Mouse (Mus musculus) kidney, postnatal 4 days (tissue): ENCODE results near the gene Tmpo.

Experiments
- DNase-seq, 2 experiments: peaks; one replicate each; pipeline ENCODE4 v3.0.0; 2021; ENCODE audit warnings: mixed read lengths in 2 of 2

Tmpo gene

GRCm38 (mm10) chr10:91180761-91181460, at the start of gene Tmpo:
Tmpo (minus strand) TSS chr10:91181315.
- no peak for DNase-seq

GRCm38 (mm10) chr10:91230400-91230799, 49.3 kb upstream of the Tmpo start:
- peak in 1 of 2 experiments; percentile 22 for DNase-seq

GRCm38 (mm10) chr10:91229518-91229961, 48.4 kb upstream of the Tmpo start:
- peak; percentile 47 to 63 for DNase-seq

- no peak for DNase-seq
Observed at GRCm38 (mm10) chr10:91228924-91229517, 47.9 kb upstream of the Tmpo start.

- DNase-seq, result no peak
Observed at GRCm38 (mm10) chr10:91227034-91227433, 45.9 kb upstream of the Tmpo start.

GRCm38 (mm10) chr10:91222398-91223236, 41.5 kb upstream of the Tmpo start:
- peak in 1 of 2 experiments; percentile 14 for DNase-seq

- no peak for DNase-seq
Observed at GRCm38 (mm10) chr10:91208899-91209667, 28.0 kb upstream of the Tmpo start.

DNA sequence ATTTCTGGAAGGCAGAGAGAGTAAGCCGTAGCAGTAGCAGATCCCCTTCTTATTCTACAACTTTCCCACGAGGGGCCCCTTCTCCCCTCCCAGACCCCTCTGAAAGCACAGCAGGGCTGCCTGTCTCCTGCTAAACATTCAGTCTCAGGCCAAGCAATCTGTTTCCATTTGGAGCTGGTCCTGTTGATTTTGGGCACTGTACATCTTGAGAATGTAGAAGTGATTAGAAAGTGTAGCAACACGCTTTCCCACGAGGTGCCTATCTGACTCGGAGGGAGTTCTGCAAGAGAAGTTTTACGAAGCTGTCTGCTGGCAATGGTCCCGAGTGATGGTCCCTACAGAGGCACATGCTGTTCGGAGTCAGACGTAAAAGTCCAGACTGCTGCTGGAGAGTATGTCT, 27.3 kb upstream of the Tmpo start:
- peak in 1 of 2 experiments; percentile 27 for DNase-seq

- no peak for DNase-seq
Observed at GRCm38 (mm10) chr10:91207275-91207674, 26.2 kb upstream of the Tmpo start.

- no peak for DNase-seq
Observed at GRCm38 (mm10) chr10:91205632-91206031, 24.5 kb upstream of the Tmpo start.

- no peak for DNase-seq
Observed at GRCm38 (mm10) chr10:91200581-91200980, 19.5 kb upstream of the Tmpo start.

- no peak for DNase-seq
Observed at GRCm38 (mm10) chr10:91199238-91199780, 18.2 kb upstream of the Tmpo start.

DNA sequence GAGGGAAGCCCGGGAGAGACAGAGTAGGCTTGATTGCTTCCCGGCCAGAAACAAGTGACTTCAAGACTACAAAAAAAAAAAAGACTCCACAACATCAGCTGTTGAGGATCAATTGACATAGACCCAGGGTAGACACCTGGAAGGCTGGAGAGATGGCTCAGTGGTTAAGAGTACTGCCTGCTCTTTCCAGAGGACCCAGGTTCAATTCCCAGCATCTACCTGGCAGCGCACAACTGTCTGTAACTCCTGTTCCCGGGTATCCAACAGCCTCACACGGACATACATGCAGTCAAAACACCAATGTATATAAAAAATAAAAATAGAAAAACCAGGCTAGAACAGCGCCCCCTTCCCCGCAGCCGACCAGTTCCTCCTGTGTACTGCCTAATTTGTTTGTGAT, 16.6 kb upstream of the Tmpo start:
- DNase-seq, result no peak

- no peak for DNase-seq
Observed at GRCm38 (mm10) chr10:91196778-91197177, 15.7 kb upstream of the Tmpo start.

DNA sequence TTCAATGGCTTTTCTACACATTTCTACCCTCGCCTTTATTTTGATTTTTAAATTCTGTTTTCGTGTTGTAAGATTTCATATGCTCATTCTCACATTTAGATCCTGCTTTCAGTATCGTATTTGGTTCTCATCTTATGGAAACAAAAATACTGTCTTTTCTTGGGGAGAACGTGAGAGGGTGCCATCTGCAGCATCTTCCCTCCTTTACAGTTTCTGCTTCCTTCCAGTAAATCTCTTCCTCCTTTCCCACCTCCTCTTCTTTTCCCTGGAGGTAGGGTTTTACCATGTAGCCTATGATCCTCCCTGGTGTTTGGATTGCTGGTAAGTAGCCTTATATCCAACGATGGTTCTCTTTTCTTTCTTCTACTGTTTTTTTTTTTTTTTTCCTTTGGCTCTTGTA, 14.6 kb upstream of the Tmpo start:
- no peak for DNase-seq

GRCm38 (mm10) chr10:91195091-91195490, 14.0 kb upstream of the Tmpo start:
- no peak for DNase-seq

GRCm38 (mm10) chr10:91191851-91192250, 10.7 kb upstream of the Tmpo start:
- no peak for DNase-seq

GRCm38 (mm10) chr10:91189476-91189875, 8.4 kb upstream of the Tmpo start:
- no peak for DNase-seq

- DNase-seq, result no peak
Observed at GRCm38 (mm10) chr10:91188684-91189287, 7.7 kb upstream of the Tmpo start.

- DNase-seq, result peak; percentile 79 to 89
Observed at GRCm38 (mm10) chr10:91187872-91188271, 6.8 kb upstream of the Tmpo start.

- DNase-seq, result peak; percentile 24 to 49
Observed at GRCm38 (mm10) chr10:91187349-91187748, 6.2 kb upstream of the Tmpo start.

DNA sequence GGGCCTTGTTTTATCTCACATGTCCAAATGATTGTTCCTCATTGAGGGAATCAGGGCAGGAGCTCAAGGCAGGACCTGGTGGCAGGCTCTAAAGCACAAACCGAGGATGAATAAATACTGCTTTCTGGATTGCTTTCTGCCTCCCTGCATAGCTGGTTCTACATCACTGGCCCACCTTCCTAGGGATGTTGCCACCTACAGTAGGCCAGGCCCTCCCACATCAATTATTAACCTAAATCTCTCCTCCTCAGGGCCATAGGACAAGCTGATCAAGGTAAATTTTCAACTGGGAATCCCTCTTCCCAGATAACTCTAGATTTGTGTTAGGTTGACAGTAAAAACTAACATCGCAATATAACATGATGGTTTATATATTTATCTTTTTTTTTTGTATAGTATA, 4.6 kb upstream of the Tmpo start:
- no peak for DNase-seq
